Mouse (Mus musculus) olfactory bulb, adult 2 months (tissue): ENCODE results near the gene Chchd6. TPM values are rescaled to one million over a fixed set of nuclear protein-coding genes. Genes with fewer than 3 reads are reported as not detected.

Experiments used
- H3K27ac ChIP-seq: fragments of 200-500 bp; 2 replicates; pipeline ENCODE4 v1.5.1; 2012; ENCODE audit warnings: low read depth, low read length; ENCODE audit not compliant: insufficient read depth
- H3K4me1 ChIP-seq: fragments of 200-500 bp; 2 replicates; pipeline ENCODE4 v1.6.1; 2012; ENCODE audit warnings: low read length; ENCODE audit not compliant: control insufficient read depth, insufficient read depth
- H3K4me3 ChIP-seq: fragments of 200-500 bp; 2 replicates; pipeline ENCODE4 v1.5.1; 2012; ENCODE audit warnings: mild to moderate bottlenecking, low read depth, low read length, moderate library complexity; ENCODE audit not compliant: insufficient read depth
- CTCF ChIP-seq: fragments of 200-500 bp; IDR thresholded peaks from 2 replicates; pipeline ENCODE4 v1.5.1; 2012; ENCODE audit warnings: low read depth, mild to moderate bottlenecking, low read length, moderate library complexity; ENCODE audit not compliant: insufficient read depth
- POLR2A ChIP-seq: fragments of 200-500 bp; IDR thresholded peaks from 2 replicates; pipeline ENCODE4 v1.6.1; 2012; ENCODE audit warnings: mild to moderate bottlenecking, low read depth, low read length, moderate library complexity; ENCODE audit not compliant: insufficient read depth
- WGBS: fragments of 180-500 bp; shearing (Covaris S2); methylation state at CpG from one replicate; pipeline ENCODE4 v1.1.7; 2018; 5-methylcytosine and 5-hydroxymethylcytosine counted together
- polyA plus RNA-seq: library from polyadenylated mRNA; stranded (reverse); fragments of >200 nt; gene quantifications from 2 replicates; pipeline ENCODE4 v1.2.4, GENCODE M21; 2012; ENCODE audit warnings: low replicate concordance; ENCODE audit not compliant: missing spikeins, insufficient read depth, insufficient read length

The Chchd6 gene
- polyA plus RNA-seq, 1 experiment = not detected

DNA sequence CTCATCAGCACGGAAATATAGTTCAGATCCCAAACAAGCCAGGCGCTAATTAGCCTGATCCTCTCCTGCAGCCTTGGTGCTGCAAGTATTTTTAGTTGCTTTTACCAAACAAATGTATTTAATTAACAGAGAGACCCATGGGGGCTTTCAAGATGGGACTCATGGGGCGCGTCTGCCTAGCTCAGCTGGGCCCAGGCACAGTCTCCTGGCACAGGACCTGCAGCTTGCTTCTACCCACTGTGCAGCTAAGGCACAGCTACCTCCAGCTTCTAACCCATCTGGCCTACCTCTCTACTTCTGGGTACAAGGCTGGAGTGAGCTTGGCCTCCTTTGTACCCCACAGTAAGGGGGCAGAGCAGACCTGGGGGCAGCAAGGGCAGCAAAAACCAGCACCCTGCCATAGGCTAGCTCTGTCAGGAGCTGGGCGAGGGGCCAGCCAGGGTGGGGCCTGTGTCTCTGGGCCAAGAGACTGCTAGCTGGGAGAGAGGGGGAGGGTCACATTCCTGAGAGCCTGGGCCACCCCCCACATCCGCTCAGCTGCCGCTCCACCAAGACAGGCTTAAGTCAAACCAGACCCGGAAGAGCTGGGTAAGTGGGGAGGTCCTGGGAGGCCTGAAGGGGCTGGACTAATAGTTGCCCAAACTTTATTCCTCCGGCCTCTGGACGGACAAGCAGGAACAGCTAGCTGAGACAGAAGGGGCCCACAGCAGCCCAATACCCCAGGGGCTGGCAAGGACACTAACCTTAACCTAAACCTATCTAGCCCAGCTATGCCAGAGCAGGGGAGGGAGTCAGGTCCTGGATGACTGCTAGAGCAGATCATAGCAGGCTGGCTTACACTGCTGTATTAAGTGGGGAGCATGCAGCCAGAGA is 250.6 kb downstream of the Chchd6 start:
- WGBS = 49% methylated on average over 10 of the region's 10 CpGs
- no peak for TF ChIP-seq POLR2A
- TF ChIP-seq CTCF = no peak
- H3K27ac ChIP-seq = no peak overlapping the region
- H3K4me1 ChIP-seq = peaks cover 28% of the 10 kb centered on the region
- H3K4me3 ChIP-seq = no peak overlapping the region

DNA sequence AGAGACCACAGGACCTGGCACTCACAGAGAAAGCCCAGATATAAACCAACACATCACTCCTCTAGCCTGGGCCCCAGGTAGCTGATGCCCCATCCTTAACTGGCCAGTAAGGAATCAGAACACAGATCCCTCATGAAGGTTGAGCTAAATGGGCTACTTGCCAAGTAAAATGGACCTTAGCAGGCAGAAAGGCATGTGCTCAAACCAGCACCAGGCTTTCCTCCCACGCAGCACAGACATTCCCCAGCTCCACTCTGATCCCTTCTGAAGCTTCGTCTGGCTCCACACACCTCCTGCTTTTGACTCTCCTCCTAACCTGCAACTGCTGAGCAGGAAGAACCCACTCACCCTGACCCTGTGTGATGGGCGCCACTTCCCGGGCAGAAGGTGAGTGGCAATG is 253.5 kb downstream of the Chchd6 start:
- no peak overlapping the region for H3K27ac ChIP-seq
- TF ChIP-seq CTCF (no peak), POLR2A (no peak)
- no peak overlapping the region for H3K4me3 ChIP-seq
- 91% methylated on average over 4 of the region's 4 CpGs for WGBS
- H3K4me1 ChIP-seq = peaks cover 35% of the 10 kb centered on the region

DNA sequence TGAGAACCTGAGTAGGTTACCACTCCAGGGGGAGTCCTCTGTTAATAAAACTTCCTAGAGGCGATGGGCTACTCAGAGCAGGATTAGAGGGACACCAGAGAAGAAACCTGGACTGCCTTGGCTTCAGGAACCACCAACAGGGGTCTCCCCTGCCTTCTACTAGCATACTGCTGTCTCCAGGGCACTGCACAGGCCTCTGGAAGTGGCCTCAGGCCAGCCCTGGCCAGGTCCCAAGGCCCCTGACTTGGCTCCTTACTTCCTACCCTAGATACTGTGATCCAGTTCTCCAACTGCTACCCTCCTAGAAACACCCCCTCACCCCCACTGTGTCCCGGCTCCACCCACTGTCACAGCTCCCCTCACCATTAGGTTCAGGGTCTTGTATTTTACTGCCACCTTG is 256.0 kb downstream of the Chchd6 start:
- Histone ChIP-seq H3K4me3 (no peak overlapping the region), H3K4me1 (peaks cover 35% of the 10 kb centered on the region), H3K27ac (no peak overlapping the region)
- WGBS = 62% methylated on average over 2 of the region's 2 CpGs
- TF ChIP-seq POLR2A = no peak
- TF ChIP-seq CTCF = no peak

GRCm38 (mm10) chr6:89338733-89339132 is 256.7 kb downstream of the Chchd6 start:
- WGBS = 96% methylated on average over 8 of the region's 8 CpGs
- Histone ChIP-seq H3K4me3 (no peak overlapping the region), H3K27ac (no peak overlapping the region), H3K4me1 (peaks cover 37% of the 10 kb centered on the region)
- TF ChIP-seq CTCF (no peak), POLR2A (no peak)

- WGBS = 41% methylated on average over 9 of the region's 9 CpGs
- peaks cover 39% of the 10 kb centered on the region for H3K4me1 ChIP-seq
- TF ChIP-seq POLR2A (no peak), CTCF (no peak)
- H3K4me3 ChIP-seq = no peak overlapping the region
- H3K27ac ChIP-seq = no peak overlapping the region
Observed at GRCm38 (mm10) chr6:89337574-89337973, 257.9 kb downstream of the Chchd6 start.

DNA sequence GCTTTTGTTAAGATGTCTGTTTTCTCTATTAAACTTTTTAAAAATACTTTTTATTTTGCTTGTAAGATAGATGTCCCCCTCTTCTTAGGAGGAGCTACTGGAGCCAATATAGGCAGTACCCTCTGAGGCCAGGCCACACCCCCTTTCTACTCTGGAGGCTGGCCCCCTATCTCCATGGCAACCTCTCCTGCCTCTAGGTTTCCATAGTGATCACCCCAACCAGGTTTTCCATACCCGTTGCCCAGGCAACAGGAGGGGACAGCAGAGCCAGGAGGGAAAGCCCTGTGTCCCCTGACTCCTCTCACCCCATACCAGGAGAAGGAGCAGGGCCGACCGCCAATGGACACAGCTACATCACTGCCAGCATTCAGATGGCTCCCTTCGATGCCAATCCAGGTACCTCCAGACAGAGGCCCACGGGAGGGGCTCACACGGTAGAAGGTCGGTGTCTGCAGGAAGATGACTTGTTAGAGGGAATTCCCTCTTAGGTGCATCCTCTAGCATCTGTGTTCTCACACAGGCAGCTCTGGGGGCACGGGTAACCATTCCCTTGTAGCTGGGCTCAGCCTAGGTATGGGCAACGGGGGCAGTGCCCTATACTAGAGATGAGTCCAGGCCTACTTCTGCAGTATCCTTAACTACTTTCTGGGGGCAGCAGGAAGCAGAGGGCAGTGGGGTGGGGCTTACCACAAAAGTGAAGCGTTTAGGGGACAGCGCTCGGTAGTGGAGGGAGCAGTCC is 261.3 kb downstream of the Chchd6 start:
- H3K4me3 ChIP-seq = no peak overlapping the region
- peaks cover 39% of the 10 kb centered on the region for H3K4me1 ChIP-seq
- TF ChIP-seq POLR2A (no peak), CTCF (no peak)
- no peak overlapping the region for H3K27ac ChIP-seq
- whole genome bisulfite sequencing = 49% methylated on average over 12 of the region's 12 CpGs

Other genes with a start within 250 kb of the Chchd6 start
- not detected in 2 replicates for gene Plxna1, start 233.0 kb downstream of the Chchd6 start, polyA plus RNA-seq
- gene Txnrd3, start 48.3 kb upstream of the Chchd6 start, polyA plus RNA-seq = not detected in 2 replicates
- not detected in 2 replicates for gene Vmn1r40, start 111.9 kb upstream of the Chchd6 start, polyA plus RNA-seq
- gene Vmn1r41, start 145.1 kb upstream of the Chchd6 start, polyA plus RNA-seq = not detected in 2 replicates